Mouse (Mus musculus) G1E (cell line): Measurements from ENCODE around the gene Rhbdd2.

Experiments
- CTCF ChIP-seq: IDR thresholded peaks from 2 replicates; pipeline ENCODE4 v1.5.1; 2012; ENCODE audit warnings: low read depth, low read length, inconsistent platforms, mixed read lengths
- GATA1 ChIP-seq: IDR thresholded peaks from 2 replicates; pipeline ENCODE4 v1.6.1; 2012; ENCODE audit warnings: borderline replicate concordance, low read length, inconsistent platforms, mixed read lengths
- GATA2 ChIP-seq: IDR thresholded peaks from 2 replicates; pipeline ENCODE4 v1.6.1; 2012; ENCODE audit warnings: low read depth, low read length, inconsistent platforms, borderline replicate concordance
- POLR2AphosphoS5 ChIP-seq: IDR thresholded peaks from 2 replicates; pipeline ENCODE4 v1.6.1; 2012; ENCODE audit warnings: low read depth, low read length, inconsistent platforms; ENCODE audit not compliant: insufficient replicate concordance
- TAL1 ChIP-seq: conservative IDR thresholded peaks from 2 replicates; pipeline ENCODE4 v1.6.1; 2012; ENCODE audit warnings: low read depth, low read length, inconsistent platforms, mixed read lengths

DNA sequence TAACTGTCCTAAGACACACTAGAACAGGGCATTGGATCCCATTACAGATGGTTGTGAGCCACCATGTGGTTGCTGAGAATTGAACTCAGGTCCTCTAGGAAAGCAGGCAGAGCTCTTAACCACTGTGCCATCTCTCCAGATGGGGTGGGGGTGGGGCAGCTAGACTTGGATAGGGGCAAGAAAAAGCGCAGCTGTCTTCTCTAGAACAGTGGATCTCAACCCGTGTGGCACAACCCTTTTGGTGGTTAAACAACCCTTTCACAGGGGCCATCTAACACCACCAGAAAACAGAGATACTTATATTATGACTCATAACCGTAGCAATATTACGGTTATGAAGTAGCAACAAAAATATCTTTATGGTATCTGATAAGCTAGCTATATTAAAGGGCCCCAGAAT, 44.7 kb upstream of the Rhbdd2 start:
- TF ChIP-seq CTCF (no peak), TAL1 (no peak), GATA1 (no peak), GATA2 (no peak), POLR2AphosphoS5 (no peak)
